20 mouse cellular contexts compared by ENCODE assay signal in the genomic region with DNA sequence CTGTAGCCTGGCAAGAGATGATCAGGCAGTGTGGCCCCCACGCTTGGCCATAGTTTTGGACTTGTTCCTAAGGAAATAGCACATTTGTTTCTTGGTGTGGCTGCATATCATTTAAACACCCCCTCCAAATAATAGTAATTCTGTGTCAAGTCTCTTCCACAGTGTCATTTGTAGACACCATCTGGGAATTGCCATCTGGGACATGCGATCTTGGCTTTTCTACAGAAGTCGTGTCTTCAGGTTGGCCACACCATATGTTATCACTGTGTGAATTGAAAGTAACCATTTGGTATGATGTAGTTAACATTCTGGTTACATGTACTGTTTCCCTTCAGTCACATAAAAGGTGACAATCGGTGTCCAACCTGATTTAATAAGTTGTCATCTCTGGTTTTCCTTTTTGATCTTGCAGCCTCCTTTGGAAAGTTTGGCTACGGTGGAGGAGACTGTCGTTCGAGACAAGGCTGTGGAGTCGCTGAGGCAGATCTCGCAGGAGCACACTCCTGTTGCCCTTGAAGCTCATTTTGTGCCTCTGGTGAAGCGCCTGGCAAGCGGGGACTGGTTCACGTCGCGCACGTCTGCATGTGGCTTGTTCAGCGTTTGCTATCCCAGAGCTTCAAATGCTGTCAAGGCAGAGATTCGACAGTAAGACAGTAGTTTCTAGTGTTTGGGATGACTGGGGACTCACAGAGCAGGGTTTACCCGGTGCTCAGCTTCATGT. TPM values are rescaled to one million over a fixed set of nuclear protein-coding genes. Genes with fewer than 3 reads are reported as not detected.
DNase-seq lines count a peak whose midpoint lies in the region; ATAC-seq and TF ChIP-seq lines count a peak whose summit lies in the region.
"Had no signal": no experiment of that assay in that cellular context is flagged by ENCODE, and none has a peak within 500 bp of the region (broad histone marks: within the 10 kb centered on the region; RNA-seq: fewer than 3 reads in every experiment).

No protein-coding gene starts in this region.

- H3K4me3 ChIP-seq in left cerebral cortex, adult 2 months = no peak overlapping the region
- H3K4me3 ChIP-seq: heart, embryonic 15.5 days; neural tube, embryonic 13.5 days had no signal

- TF ChIP-seq CTCF in left cerebral cortex, adult 2 months (IDR thresholded peaks at IDR 0.05) = no peak

- peak; percentile 53; the same call in 1 of the 2 replicates for ATAC-seq in cerebellum, adult (ENCODE audit: insufficient number of reproducible peaks, low FRiP score, low TSS enrichment)
- ATAC-seq: inflammation-experienced regulatory T-cells, adult 6 months; Patski had no signal

- intact Hi-C loops in left cerebral cortex, adult 2 months (cut with DNase I) = no loop called here

- no peak for DNase-seq in cerebellum, postnatal 4 days (ENCODE audit: low spot score in 2 of 2)
- peak; percentile 59 to 79 for DNase-seq in layer of hippocampus, adult 18-20 months (ENCODE audit: low spot score in 2 of 2)
- DNase-seq in layer of hippocampus, postnatal 10 days (ENCODE audit: low spot score in 2 of 2) = no peak
- peak; percentile 79 to 85 for DNase-seq in cerebellum, postnatal 25 days
- peak; percentile 36 for DNase-seq in telencephalon, adult 2 months (ENCODE audit: low read depth, low spot score)
- DNase-seq in embryo, embryonic 10 days (ENCODE audit: low spot score) = no peak
- no peak for DNase-seq in left cerebral cortex, adult 2 months (ENCODE audit: extremely low spot score in 1 of 2, low spot score in 2 of 2)
- DNase-seq: adrenal gland, postnatal 25 days; gastrocnemius, postnatal 10 days; heart, adult 18-20 months; kidney, adult 2 months; kidney, postnatal 10 days; right cerebral cortex, adult 18-20 months had no signal

- H3K27ac ChIP-seq in left cerebral cortex, adult 2 months = no peak overlapping the region
- H3K27ac ChIP-seq: heart, embryonic 15.5 days; liver, embryonic 14.5 days; neural tube, embryonic 13.5 days; stomach, postnatal 0 days had no signal

RNA-seq across cellular contexts. Expression of a gene that starts 16.2 kb away (rescaled TPM):
- 10 to 100 TPM; 17.4 to 17.7 TPM for total RNA-seq in layer of hippocampus, adult 18-20 months (2021)
- total RNA-seq in layer of hippocampus, postnatal 10 days (2021) = 10 to 100 TPM; 18.8 to 19.9 TPM
- 10 to 100 TPM; 21.6 to 28.5 TPM for total RNA-seq in left cerebral cortex, adult 2 months (2021)

Comparison
In these comparisons a context has a peak if more than half of its experiments do, and no peak if none do; other contexts are left out.
1. DNase-seq: peak in layer of hippocampus, adult 18-20 months (2 of 2), cerebellum, postnatal 25 days (2 of 2) and telencephalon, adult 2 months (single experiment); none in cerebellum, postnatal 4 days (0 of 2), layer of hippocampus, postnatal 10 days (0 of 2), embryo, embryonic 10 days (single experiment) and left cerebral cortex, adult 2 months (0 of 2).